Mouse (Mus musculus): ENCODE measurements around the gene Ints1. TPM values are rescaled to one million over a fixed set of nuclear protein-coding genes. Genes with fewer than 3 reads are reported as not detected.

Ints1 gene
- total RNA-seq (2018; cell fraction: chromatin; rRNA removed) = 100 to 1,000 TPM in 12 of 26 experiments, 10 to 100 TPM in 14; 35.7 to 154 (median 94.9) TPM
- total RNA-seq (2018; cell fraction: cytosol; rRNA removed) = 10 to 100 TPM; 10.3 to 26.7 (median 18.2) TPM
- 10 to 100 TPM; 18.8 to 86.4 (median 44.8) TPM for total RNA-seq (2018; cell fraction: nucleus; rRNA removed)
- polyA plus RNA-seq (2018) = 14.7 to 19.1 TPM (median 17.1 TPM) in 3 replicates

DNA sequence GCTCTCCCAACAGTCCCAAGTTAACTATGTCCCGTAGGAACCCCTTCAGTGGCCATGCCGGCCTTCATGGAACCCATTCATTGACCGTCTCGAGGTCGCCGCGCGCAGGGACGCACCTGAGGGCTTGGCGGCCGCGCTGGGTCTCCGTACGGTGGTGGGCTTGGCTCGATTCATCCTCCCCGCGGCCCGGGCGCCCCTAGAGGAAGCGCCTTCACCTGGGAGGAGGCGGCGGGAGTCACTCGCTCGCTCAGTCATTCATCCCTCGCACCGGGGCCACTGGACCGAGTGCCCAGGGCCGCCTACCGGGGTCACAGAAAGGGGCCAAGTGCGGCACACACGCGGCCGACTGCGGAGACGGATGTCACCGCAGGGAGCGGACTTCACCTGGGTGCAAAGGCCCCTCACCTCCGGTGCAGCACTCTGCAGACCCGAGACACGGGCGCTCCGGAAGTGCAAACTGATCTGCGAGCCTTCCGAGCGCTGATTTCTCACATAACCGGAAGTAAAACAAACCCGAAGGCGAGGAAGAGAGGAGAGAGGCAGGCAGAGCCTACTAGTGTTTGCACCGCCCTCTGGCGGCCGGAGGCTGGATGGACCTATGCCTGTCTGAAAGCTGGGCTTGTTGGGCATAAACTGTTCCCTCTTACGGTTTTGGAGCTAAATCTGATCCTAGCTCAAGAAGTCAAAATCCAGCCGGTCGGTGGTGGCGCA is at the start of gene Ints1:
Gene Ints1, minus strand, starts transcription at position 459 of the 711 bp plus-strand sequence.
- under 1% methylated on average over 55 of the region's 55 CpGs for whole genome bisulfite sequencing (ENCODE audit: missing documents)
- Histone ChIP-seq H3K27ac (no peak within 1 kb of the TSS), H3K36me3 (ENCODE audit: inconsistent target) (peaks cover 22% of the 10 kb centered on the region), H3K4me3 (ENCODE audit: inconsistent target) (peak within 1 kb of the TSS; percentile 63), H3K79me2 (ENCODE audit: inconsistent target) (peaks cover 15% of the 10 kb centered on the region)

DNA sequence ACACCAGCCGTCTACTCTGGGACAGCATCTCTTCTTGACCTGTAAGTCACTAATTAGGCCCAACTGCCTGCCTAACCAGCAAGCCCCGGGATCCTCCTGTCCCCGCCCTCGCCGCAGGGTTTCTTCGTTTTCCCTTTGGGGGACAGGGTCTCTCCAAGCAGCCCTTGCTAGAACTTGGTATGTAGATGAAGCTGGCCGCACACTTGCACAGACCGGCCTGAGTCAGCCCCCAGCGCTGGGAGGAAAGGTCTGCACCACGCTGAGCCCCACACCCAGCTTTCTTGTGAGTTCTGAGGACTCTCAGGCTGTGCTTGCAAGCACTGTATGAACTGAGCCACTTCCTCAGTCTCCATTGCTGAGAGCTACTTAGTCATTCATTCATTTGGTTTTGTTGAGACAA is 49.1 kb upstream of the Ints1 start:
- Histone ChIP-seq H3K4me3 (ENCODE audit: inconsistent target) (no peak overlapping the region), H3K36me3 (ENCODE audit: inconsistent target) (peaks cover 28% of the 10 kb centered on the region), H3K79me2 (ENCODE audit: inconsistent target) (peaks cover 15% of the 10 kb centered on the region), H3K27ac (no peak overlapping the region)
- WGBS (ENCODE audit: missing documents) = 95% methylated on average over 10 of the region's 10 CpGs

- Histone ChIP-seq H3K27ac (no peak overlapping the region), H3K36me3 (ENCODE audit: inconsistent target) (peaks cover 28% of the 10 kb centered on the region), H3K4me3 (ENCODE audit: inconsistent target) (no peak overlapping the region), H3K79me2 (ENCODE audit: inconsistent target) (peaks cover 15% of the 10 kb centered on the region)
- WGBS (ENCODE audit: missing documents) = 92% methylated on average over 12 of the region's 12 CpGs
Observed at GRCm38 (mm10) chr5:139821466-139822459, 46.3 kb upstream of the Ints1 start.

DNA sequence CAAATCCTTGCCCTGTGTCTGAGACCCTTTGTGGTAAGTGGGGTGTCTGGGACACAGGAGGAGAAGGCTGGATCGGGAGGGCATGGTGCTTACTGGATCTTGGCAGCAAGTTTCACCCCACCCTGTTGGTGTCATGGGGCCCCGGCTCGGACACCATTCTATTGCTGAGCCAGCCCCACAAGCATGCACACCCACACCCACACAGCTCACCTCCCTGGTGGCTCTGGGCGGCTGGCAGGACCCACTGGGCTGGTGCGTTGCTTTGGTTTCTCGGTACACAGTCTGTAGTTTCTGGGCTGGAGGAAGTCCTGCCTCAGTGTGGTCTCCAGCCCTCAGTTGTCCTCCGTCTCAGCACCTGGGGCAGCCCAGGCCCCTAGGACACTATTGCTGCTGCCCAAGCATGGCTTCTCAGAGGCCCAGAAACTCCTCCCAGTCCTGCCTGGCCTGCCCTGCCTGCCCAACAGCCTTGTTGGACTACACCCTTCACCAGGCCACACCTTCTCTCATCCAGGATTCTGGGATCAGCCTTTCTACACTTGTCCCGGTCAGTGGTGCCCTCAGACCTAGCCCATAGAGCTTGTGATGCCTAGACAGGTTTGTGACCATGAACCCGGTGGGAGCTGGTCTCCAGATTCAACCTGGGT is 44.2 kb upstream of the Ints1 start, which contains the start of gene Tmem184a:
Gene Tmem184a, minus strand, starts transcription at position 380 of the 644 bp plus-strand sequence.
- Histone ChIP-seq H3K79me2 (ENCODE audit: inconsistent target) (no peaks in the 10 kb centered on the region), H3K36me3 (ENCODE audit: inconsistent target) (peaks cover 28% of the 10 kb centered on the region), H3K4me3 (ENCODE audit: inconsistent target) (no peak within 1 kb of the TSS), H3K27ac (no peak within 1 kb of the TSS)
- 91% methylated on average over 9 of the region's 9 CpGs for WGBS (ENCODE audit: missing documents)

DNA sequence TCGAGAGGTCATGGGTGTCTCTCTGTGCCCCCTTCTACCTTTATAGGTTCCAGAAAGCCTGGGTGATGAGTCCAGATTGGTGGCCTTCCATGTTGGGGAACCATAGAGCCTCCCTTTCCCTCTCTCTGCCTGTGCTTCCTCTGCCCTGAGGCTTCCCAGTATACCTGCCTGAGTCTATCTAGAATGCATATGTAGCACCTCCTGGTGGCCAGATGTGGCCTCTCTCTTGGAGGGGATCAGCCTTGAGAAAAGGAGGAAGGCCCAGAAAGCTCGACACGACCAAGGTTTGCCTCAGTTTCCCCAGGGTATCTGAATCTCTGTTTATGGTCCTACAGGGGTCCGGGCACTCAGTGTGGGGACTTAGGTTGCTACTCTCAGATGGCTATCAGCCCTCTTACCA is 43.3 kb upstream of the Ints1 start:
- Histone ChIP-seq H3K36me3 (ENCODE audit: inconsistent target) (peaks cover 22% of the 10 kb centered on the region), H3K4me3 (ENCODE audit: inconsistent target) (no peak overlapping the region), H3K79me2 (ENCODE audit: inconsistent target) (no peaks in the 10 kb centered on the region), H3K27ac (no peak overlapping the region)
- WGBS (ENCODE audit: missing documents) = 39% methylated on average over 4 of the region's 4 CpGs

DNA sequence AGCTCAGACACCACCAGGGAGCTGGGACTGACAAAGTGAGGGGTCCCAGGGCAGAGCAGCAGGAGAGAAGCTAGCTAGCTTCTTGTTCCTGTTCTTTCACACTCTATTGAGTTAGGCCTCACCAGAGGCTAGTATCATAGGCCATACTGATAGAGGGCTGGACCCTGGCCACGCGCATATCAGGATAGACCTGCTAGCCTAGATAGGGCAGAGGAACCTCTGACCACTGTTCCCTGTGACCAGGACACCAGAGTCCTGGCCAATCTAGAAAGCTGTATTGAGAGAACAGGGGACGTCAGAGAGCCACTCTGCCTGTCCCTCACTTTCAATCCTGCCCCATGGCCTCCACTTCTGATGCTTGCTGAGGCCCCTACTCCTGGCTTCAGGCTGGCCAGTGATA is 42.6 kb upstream of the Ints1 start:
- Histone ChIP-seq H3K79me2 (ENCODE audit: inconsistent target) (no peaks in the 10 kb centered on the region), H3K36me3 (ENCODE audit: inconsistent target) (peaks cover 15% of the 10 kb centered on the region), H3K4me3 (ENCODE audit: inconsistent target) (no peak overlapping the region), H3K27ac (no peak overlapping the region)
- 82% methylated on average over 3 of the region's 3 CpGs for WGBS (ENCODE audit: missing documents)

- WGBS (ENCODE audit: missing documents) = 0% methylated on average over 1 of the region's 1 CpGs
- Histone ChIP-seq H3K4me3 (ENCODE audit: inconsistent target) (no peak overlapping the region), H3K27ac (no peak overlapping the region), H3K79me2 (ENCODE audit: inconsistent target) (no peaks in the 10 kb centered on the region), H3K36me3 (ENCODE audit: inconsistent target) (peaks cover 7% of the 10 kb centered on the region; the same call in 1 of the 2 replicates)
Observed at GRCm38 (mm10) chr5:139817292-139817691, 41.8 kb upstream of the Ints1 start.

- H3K36me3 ChIP-seq (ENCODE audit: inconsistent target) = no peaks in the 10 kb centered on the region
- no peak overlapping the region for H3K27ac ChIP-seq
- no peaks in the 10 kb centered on the region for H3K79me2 ChIP-seq (ENCODE audit: inconsistent target)
- H3K4me3 ChIP-seq (ENCODE audit: inconsistent target) = no peak overlapping the region
Observed at GRCm38 (mm10) chr5:139816445-139816844, 41.0 kb upstream of the Ints1 start.

DNA sequence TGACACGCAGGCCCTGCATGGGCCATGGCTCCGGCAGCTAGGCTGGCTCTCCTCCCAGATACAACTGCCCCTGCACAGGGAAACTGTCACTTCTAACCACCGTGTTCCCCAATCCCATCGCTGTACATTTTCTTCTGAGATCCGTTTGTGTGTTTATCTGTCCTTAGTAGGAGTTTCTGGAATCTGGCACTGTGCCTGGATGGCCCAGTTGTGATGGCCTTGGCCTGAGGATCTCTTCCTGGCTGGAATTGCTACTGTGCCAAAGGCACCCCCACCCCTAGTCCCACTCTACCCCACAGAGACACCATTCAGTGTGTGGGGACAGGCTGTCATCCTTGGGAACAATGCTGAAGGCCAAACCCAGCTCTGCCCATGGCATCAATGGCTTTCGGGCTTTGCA is 40.5 kb upstream of the Ints1 start:
- H3K4me3 ChIP-seq (ENCODE audit: inconsistent target) = no peak overlapping the region
- no peaks in the 10 kb centered on the region for H3K79me2 ChIP-seq (ENCODE audit: inconsistent target)
- no peak overlapping the region for H3K27ac ChIP-seq
- WGBS (ENCODE audit: missing documents) = 80% methylated on average over 6 of the region's 6 CpGs
- no peaks in the 10 kb centered on the region for H3K36me3 ChIP-seq (ENCODE audit: inconsistent target)

- WGBS (ENCODE audit: missing documents) = 44% methylated on average over 12 of the region's 13 CpGs
- H3K4me3 ChIP-seq (ENCODE audit: inconsistent target) = no peak overlapping the region
- H3K27ac ChIP-seq = no peak overlapping the region
- no peaks in the 10 kb centered on the region for H3K79me2 ChIP-seq (ENCODE audit: inconsistent target)
- H3K36me3 ChIP-seq (ENCODE audit: inconsistent target) = no peaks in the 10 kb centered on the region
Observed at GRCm38 (mm10) chr5:139813963-139814381, 38.5 kb upstream of the Ints1 start.

DNA sequence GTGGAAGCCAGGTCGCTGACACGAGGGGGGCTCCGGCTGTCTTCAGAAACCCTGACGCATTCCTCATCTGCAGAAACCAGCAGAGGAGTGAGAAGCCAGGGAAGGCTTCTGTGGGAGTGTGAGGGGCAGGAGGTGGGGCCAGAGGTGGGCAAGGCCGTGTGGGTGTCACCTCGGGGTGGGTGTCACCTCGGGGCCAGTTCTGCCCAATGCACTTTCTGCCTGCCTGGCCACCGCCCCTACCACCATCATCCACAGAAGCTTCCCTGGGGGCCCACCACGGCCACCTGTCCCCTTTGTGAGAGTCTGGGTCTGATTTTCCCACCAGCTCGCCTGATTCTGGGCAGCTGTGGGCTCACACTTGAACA is 37.6 kb upstream of the Ints1 start:
- Histone ChIP-seq H3K27ac (no peak overlapping the region), H3K36me3 (ENCODE audit: inconsistent target) (no peaks in the 10 kb centered on the region), H3K4me3 (ENCODE audit: inconsistent target) (no peak overlapping the region), H3K79me2 (ENCODE audit: inconsistent target) (no peaks in the 10 kb centered on the region)
- WGBS (ENCODE audit: missing documents) = 49% methylated on average over 9 of the region's 10 CpGs

GRCm38 (mm10) chr5:139812398-139813125 is 37.1 kb upstream of the Ints1 start:
- H3K27ac ChIP-seq = no peak overlapping the region
- 78% methylated on average over 17 of the region's 20 CpGs for WGBS (ENCODE audit: missing documents)
- no peaks in the 10 kb centered on the region for H3K79me2 ChIP-seq (ENCODE audit: inconsistent target)
- H3K36me3 ChIP-seq (ENCODE audit: inconsistent target) = no peaks in the 10 kb centered on the region
- no peak overlapping the region for H3K4me3 ChIP-seq (ENCODE audit: inconsistent target)

DNA sequence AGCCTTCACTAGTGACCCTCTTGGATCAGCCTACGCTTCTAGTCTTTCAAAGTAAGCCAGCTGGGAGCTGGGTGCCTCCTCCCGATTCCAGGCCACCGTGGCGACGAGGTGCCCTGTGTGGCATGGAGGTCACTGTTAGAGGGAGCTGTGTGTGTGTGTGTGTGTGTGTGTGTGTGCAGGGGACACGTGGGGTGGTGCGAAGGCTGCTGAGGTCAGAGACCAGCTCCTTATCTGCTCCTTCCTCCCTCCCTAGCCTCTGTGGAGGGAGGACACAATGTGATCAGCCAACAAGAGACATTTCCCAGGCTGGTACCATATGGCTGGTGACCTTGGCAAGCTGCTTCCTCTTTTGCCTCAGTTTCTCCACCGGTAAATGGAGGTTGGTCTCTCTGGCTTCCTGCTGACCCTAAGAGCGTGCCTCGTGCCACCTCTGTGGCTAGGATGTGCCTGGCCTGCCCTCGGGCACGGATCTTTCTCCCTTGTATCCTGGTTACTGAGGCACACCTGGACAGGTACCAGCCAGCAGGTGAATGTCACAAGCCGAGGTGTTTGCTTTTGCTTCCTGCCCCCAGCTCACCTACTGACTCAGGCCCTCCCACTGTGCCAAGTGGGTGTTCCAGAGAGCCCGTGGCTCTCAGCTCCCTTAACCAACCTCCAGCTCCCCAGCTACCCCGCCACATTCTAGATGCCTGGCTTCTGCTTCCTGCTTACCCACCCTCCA is 36.4 kb upstream of the Ints1 start:
- no peaks in the 10 kb centered on the region for H3K79me2 ChIP-seq (ENCODE audit: inconsistent target)
- no peak overlapping the region for H3K4me3 ChIP-seq (ENCODE audit: inconsistent target)
- no peaks in the 10 kb centered on the region for H3K36me3 ChIP-seq (ENCODE audit: inconsistent target)
- H3K27ac ChIP-seq = no peak overlapping the region
- WGBS (ENCODE audit: missing documents) = 72% methylated on average over 10 of the region's 15 CpGs
